Mouse (Mus musculus) embryonic facial prominence, embryonic 10.5 days (tissue): ENCODE measurements at regions not wholly inside any gene's neighbourhood (a gene's known extent, or its start where the extent isn't known, plus 50 kb on each side); places are given as distances from the start of the nearest gene placed in this dataset.

ENCODE experiments used
- DNase-seq: peaks from one replicate; pipeline ENCODE4 v3.0.0-alpha.2; 2017; ENCODE audit warnings: low spot score
- H3K27ac ChIP-seq: fragments of 300-500 bp; sonication (generic); replicated peaks from 2 replicates; pipeline ENCODE4 v1.5.1; 2016; ENCODE audit warnings: mild to moderate bottlenecking
- H3K27me3 ChIP-seq: fragments of 300-500 bp; sonication (generic); replicated peaks from 2 replicates; pipeline ENCODE4 v1.6.1; 2016; ENCODE audit warnings: low read depth, mild to moderate bottlenecking; ENCODE audit not compliant: poor library complexity, severe bottlenecking
- H3K36me3 ChIP-seq: fragments of 300-500 bp; sonication (generic); replicated peaks from 2 replicates; pipeline ENCODE4 v1.6.1; 2016; ENCODE audit warnings: mild to moderate bottlenecking, moderate library complexity
- H3K4me1 ChIP-seq: fragments of 300-500 bp; sonication (generic); 2 replicates; pipeline ENCODE4 v1.6.1; 2016
- H3K4me3 ChIP-seq: fragments of 300-500 bp; sonication (generic); 2 replicates; pipeline ENCODE4 v1.5.1; 2016; ENCODE audit warnings: mild to moderate bottlenecking, moderate library complexity
- H3K9me3 ChIP-seq: fragments of 300-500 bp; sonication (generic); 2 replicates; pipeline ENCODE4 v1.6.1; 2016; ENCODE audit warnings: mild to moderate bottlenecking
- WGBS: fragments of 180-500 bp; shearing (Covaris S2); methylation state at CpG from one replicate; pipeline ENCODE4 v1.1.7; 2016; 5-methylcytosine and 5-hydroxymethylcytosine counted together

GRCm38 (mm10) chr10:99395411-99395810 is 132.4 kb downstream of the Dusp6 start:
- H3K4me1 ChIP-seq = peaks cover 28% of the 10 kb centered on the region
- WGBS = 88% methylated on average over 1 of the region's 1 CpGs
- H3K27me3 ChIP-seq = no peaks in the 10 kb centered on the region
- no peak overlapping the region for H3K27ac ChIP-seq
- H3K36me3 ChIP-seq = no peaks in the 10 kb centered on the region
- DNase-seq = no peak
- H3K4me3 ChIP-seq = no peak overlapping the region
- peaks cover 11% of the 10 kb centered on the region; the same call in 1 of the 2 replicates for H3K9me3 ChIP-seq

GRCm38 (mm10) chr10:99396630-99397029 is 133.6 kb downstream of the Dusp6 start:
- no peaks in the 10 kb centered on the region for H3K36me3 ChIP-seq
- H3K27me3 ChIP-seq = no peaks in the 10 kb centered on the region
- 0 out of 2 replicates have a peak overlapping the region, but pooled peaks have one; percentile 14 for H3K27ac ChIP-seq
- H3K4me3 ChIP-seq = no peak overlapping the region
- H3K9me3 ChIP-seq = peaks cover 11% of the 10 kb centered on the region; the same call in 1 of the 2 replicates
- peaks cover 20% of the 10 kb centered on the region for H3K4me1 ChIP-seq
- no peak for DNase-seq
- WGBS = 77% methylated on average over 3 of the region's 3 CpGs

GRCm38 (mm10) chr10:99400076-99400475 is 137.0 kb downstream of the Dusp6 start:
- H3K36me3 ChIP-seq = no peaks in the 10 kb centered on the region
- WGBS = 92% methylated on average over 6 of the region's 6 CpGs
- no peaks in the 10 kb centered on the region for H3K27me3 ChIP-seq
- H3K4me1 ChIP-seq = peaks cover 6% of the 10 kb centered on the region; the same call in 1 of the 2 replicates
- no peak overlapping the region for H3K4me3 ChIP-seq
- no peak overlapping the region for H3K27ac ChIP-seq
- no peak for DNase-seq
- H3K9me3 ChIP-seq = peaks cover 11% of the 10 kb centered on the region; the same call in 1 of the 2 replicates

- DNase-seq = no peak
- no peak overlapping the region for H3K4me3 ChIP-seq
- 0 out of 2 replicates have a peak, but pooled peaks cover 2% of the 10 kb centered on the region for H3K4me1 ChIP-seq
- H3K27me3 ChIP-seq = no peaks in the 10 kb centered on the region
- no peaks in the 10 kb centered on the region for H3K36me3 ChIP-seq
- no peak overlapping the region for H3K27ac ChIP-seq
- peaks cover 6% of the 10 kb centered on the region; the same call in 1 of the 2 replicates for H3K9me3 ChIP-seq
- 86% methylated on average over 2 of the region's 2 CpGs for WGBS
Observed at GRCm38 (mm10) chr10:99406764-99407163, 143.7 kb downstream of the Dusp6 start.

GRCm38 (mm10) chr10:99408786-99409185 is 145.8 kb downstream of the Dusp6 start:
- DNase-seq = no peak
- Histone ChIP-seq H3K27me3 (no peaks in the 10 kb centered on the region), H3K4me1 (0 out of 2 replicates have a peak, but pooled peaks cover 2% of the 10 kb centered on the region), H3K36me3 (no peaks in the 10 kb centered on the region), H3K9me3 (peaks cover 6% of the 10 kb centered on the region; the same call in 1 of the 2 replicates), H3K4me3 (no peak overlapping the region), H3K27ac (no peak overlapping the region)
- 87% methylated on average over 2 of the region's 2 CpGs for WGBS

- Histone ChIP-seq H3K36me3 (no peaks in the 10 kb centered on the region), H3K27me3 (no peaks in the 10 kb centered on the region), H3K9me3 (peaks cover 6% of the 10 kb centered on the region; the same call in 1 of the 2 replicates), H3K4me3 (no peak overlapping the region), H3K27ac (no peak overlapping the region; the same call in 1 of the 2 replicates), H3K4me1 (0 out of 2 replicates have a peak, but pooled peaks cover 2% of the 10 kb centered on the region)
- WGBS = 81% methylated on average over 11 of the region's 11 CpGs
- DNase-seq = no peak
Observed at GRCm38 (mm10) chr10:99409744-99410143, 146.7 kb downstream of the Dusp6 start.

GRCm38 (mm10) chr10:99410754-99411153 is 147.7 kb downstream of the Dusp6 start:
- no peak overlapping the region for H3K27ac ChIP-seq
- 0 out of 2 replicates have a peak, but pooled peaks cover 2% of the 10 kb centered on the region for H3K4me1 ChIP-seq
- WGBS = 82% methylated on average over 3 of the region's 3 CpGs
- no peak overlapping the region for H3K4me3 ChIP-seq
- no peaks in the 10 kb centered on the region for H3K36me3 ChIP-seq
- peaks cover 6% of the 10 kb centered on the region; the same call in 1 of the 2 replicates for H3K9me3 ChIP-seq
- H3K27me3 ChIP-seq = no peaks in the 10 kb centered on the region
- DNase-seq = no peak

- H3K27me3 ChIP-seq = no peaks in the 10 kb centered on the region
- H3K27ac ChIP-seq = no peak overlapping the region
- peaks cover 22% of the 10 kb centered on the region for H3K4me1 ChIP-seq
- DNase-seq = no peak
- H3K9me3 ChIP-seq = peaks cover 5% of the 10 kb centered on the region; the same call in 1 of the 2 replicates
- H3K36me3 ChIP-seq = no peaks in the 10 kb centered on the region
- WGBS = 81% methylated on average over 3 of the region's 3 CpGs
- H3K4me3 ChIP-seq = no peak overlapping the region
Observed at GRCm38 (mm10) chr10:99413455-99413854, 150.4 kb downstream of the Dusp6 start.

GRCm38 (mm10) chr10:99416271-99416670 is 153.2 kb downstream of the Dusp6 start:
- Histone ChIP-seq H3K4me1 (peaks cover 27% of the 10 kb centered on the region), H3K36me3 (no peaks in the 10 kb centered on the region), H3K27me3 (no peaks in the 10 kb centered on the region), H3K4me3 (no peak overlapping the region), H3K9me3 (no peaks in the 10 kb centered on the region), H3K27ac (peak overlapping the region; percentile 25; the same call in 1 of the 2 replicates)
- 28% methylated on average over 8 of the region's 8 CpGs for WGBS
- DNase-seq = peak; percentile 72

GRCm38 (mm10) chr10:99416896-99417479 is 154.0 kb downstream of the Dusp6 start:
- Histone ChIP-seq H3K9me3 (no peaks in the 10 kb centered on the region), H3K27ac (peak overlapping the region; percentile 77), H3K27me3 (no peaks in the 10 kb centered on the region), H3K4me1 (peaks cover 27% of the 10 kb centered on the region), H3K4me3 (no peak overlapping the region), H3K36me3 (no peaks in the 10 kb centered on the region)
- 24% methylated on average over 3 of the region's 3 CpGs for WGBS
- DNase-seq = no peak

- DNase-seq = peak; percentile 51
- 39% methylated on average over 7 of the region's 7 CpGs for WGBS
- Histone ChIP-seq H3K4me1 (peaks cover 27% of the 10 kb centered on the region), H3K4me3 (no peak overlapping the region), H3K27me3 (no peaks in the 10 kb centered on the region), H3K27ac (peak overlapping the region; percentile 54), H3K36me3 (no peaks in the 10 kb centered on the region), H3K9me3 (no peaks in the 10 kb centered on the region)
Observed at GRCm38 (mm10) chr10:99417591-99417990, 154.6 kb downstream of the Dusp6 start.

- Histone ChIP-seq H3K9me3 (no peaks in the 10 kb centered on the region), H3K36me3 (no peaks in the 10 kb centered on the region), H3K27ac (no peak overlapping the region; the same call in 1 of the 2 replicates), H3K4me1 (peaks cover 27% of the 10 kb centered on the region), H3K4me3 (no peak overlapping the region), H3K27me3 (no peaks in the 10 kb centered on the region)
- no peak for DNase-seq
Observed at GRCm38 (mm10) chr10:99418497-99418896, 155.5 kb downstream of the Dusp6 start.

- no peak for DNase-seq
- Histone ChIP-seq H3K27me3 (no peaks in the 10 kb centered on the region), H3K9me3 (no peaks in the 10 kb centered on the region), H3K4me3 (no peak overlapping the region), H3K27ac (no peak overlapping the region), H3K4me1 (peaks cover 27% of the 10 kb centered on the region), H3K36me3 (no peaks in the 10 kb centered on the region)
- 77% methylated on average over 7 of the region's 7 CpGs for WGBS
Observed at GRCm38 (mm10) chr10:99419532-99419931, 156.5 kb downstream of the Dusp6 start.
